Mouse (Mus musculus) neutrophil, adult 5-6 weeks (primary cell): ENCODE data around the gene Lamc1. TPM values are rescaled to one million over a fixed set of nuclear protein-coding genes. Genes with fewer than 3 reads are reported as not detected.
A peak's percentile ranks its signal among the peaks of the same experiment; 100 is the strongest.
"Not testable (repeated sequence)": the region's sequence is repeated elsewhere in the genome, so short reads cannot be mapped to it uniquely, and the experiment has no call there.

Source experiments
- ATAC-seq: fragments of 151-379, 151-347 bp; 2 replicates; pipeline ENCODE4 v1.8.0; 2017; ENCODE audit warnings: mild to moderate bottlenecking, moderate TSS enrichment; ENCODE audit not compliant: insufficient number of reproducible peaks, poor library complexity, low FRiP score, severe bottlenecking; ENCODE audit errors: extremely low read depth
- total RNA-seq: library from RNA; stranded (forward); fragments of 200-1000 nt; gene quantifications from 2 replicates; pipeline ENCODE4 v1.2.3, GENCODE M21; 2017

Gene Lamc1
- 12.2 and 13.8 TPM in 2 replicates for total RNA-seq

DNA sequence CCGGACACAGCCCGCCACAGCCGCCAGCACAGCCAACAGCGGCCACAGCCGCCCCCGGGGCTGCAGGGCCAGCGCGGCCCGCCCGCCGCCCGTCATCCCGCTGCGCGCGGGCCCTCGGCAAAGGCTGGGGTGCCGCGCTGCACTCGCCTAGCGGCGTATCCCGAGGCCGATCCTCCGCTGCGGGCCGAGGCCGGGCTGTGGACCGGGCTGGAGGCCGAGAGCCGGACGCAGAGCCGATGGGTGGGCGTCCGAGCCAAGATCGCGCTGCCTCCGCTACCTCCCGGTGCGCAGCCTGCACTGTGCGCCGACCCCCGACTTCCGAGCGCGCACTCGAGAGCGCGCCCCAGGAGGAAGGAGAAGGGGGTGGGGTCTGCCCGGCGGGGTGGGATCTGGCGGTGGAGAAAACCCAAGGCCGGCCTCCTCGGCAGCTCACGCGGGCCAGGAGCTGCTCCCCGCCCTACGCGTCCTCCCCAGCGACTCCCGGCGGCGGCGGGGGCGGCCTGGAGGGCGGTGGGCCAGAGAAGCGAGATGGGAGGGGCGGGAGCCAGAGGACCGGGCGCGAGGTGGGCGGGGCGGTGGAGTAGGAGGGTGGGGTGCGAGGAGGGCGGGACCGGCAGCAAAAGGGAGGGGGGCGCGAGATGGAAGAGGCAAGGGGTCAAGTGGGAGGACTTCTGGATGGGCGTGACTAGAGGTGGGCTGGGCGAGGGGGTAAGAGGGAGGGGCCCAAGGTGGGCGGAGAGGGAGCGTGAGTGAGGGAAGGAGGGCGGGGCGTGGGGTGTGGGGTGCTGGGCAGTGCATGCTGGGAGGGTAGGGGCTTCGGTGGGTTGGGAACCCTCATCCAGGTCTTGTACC, at the start of gene Lamc1:
TSS of gene Lamc1 (minus strand) at position 343 of the 852 bp plus-strand sequence.
- ATAC-seq = peak; percentile 70

DNA sequence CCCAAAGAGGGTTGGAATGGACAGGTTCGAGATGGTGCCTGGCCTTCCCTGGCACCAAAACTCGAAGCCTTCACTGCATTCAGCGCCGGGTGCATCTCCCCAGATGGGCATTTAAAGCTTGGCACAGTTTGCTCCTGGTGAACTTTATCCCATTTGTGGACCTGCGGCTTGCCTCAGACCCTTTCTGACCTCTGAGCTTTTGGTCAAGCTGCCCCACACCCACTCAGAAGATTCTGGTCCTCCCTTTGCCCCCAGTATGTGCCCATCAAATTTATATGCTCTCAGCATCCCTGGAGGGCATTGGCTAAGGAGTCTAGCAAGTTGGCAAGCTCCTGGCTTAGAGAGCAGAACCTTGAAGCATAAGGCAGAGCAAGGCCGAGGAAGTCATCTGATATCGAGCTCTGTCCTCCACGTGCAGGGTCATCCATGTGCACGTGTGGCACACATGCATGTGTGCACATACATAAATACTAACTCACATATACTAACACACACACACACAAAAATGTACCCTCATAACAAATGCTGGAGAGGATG, 48.2 kb upstream of the Lamc1 start:
- no peak for ATAC-seq

GRCm38 (mm10) chr1:153379832-153380231, 47.2 kb upstream of the Lamc1 start:
- ATAC-seq = no peak

- ATAC-seq = no peak
These were observed 46.0 kb upstream of the Lamc1 start for GRCm38 (mm10) chr1:153378587-153378986.

GRCm38 (mm10) chr1:153376446-153376845, 43.9 kb upstream of the Lamc1 start:
- no peak for ATAC-seq

GRCm38 (mm10) chr1:153374136-153374535, 41.5 kb upstream of the Lamc1 start:
- ATAC-seq = no peak

DNA sequence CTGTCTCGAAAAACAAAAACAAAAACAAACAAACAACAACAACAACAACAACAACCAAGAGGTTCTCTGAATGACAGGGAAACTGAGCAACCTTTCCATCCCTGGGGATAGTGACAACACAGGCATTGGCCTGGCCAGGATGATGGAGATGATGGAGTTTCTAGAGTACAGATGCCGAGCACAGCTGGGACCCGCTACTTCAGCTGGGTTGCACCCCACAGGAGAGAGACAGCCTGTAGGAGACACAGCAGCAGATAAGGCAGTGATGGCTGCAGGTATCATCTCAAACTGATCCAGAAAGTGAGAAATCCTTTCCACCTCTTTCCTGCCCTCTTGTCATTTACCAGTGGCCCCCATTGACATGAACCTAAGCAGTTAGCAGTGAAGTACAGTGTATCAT, 39.3 kb upstream of the Lamc1 start:
- ATAC-seq = no peak

GRCm38 (mm10) chr1:153369011-153369410, 36.4 kb upstream of the Lamc1 start:
- ATAC-seq = no peak

- no peak for ATAC-seq
These were observed 34.5 kb upstream of the Lamc1 start for GRCm38 (mm10) chr1:153367048-153367447.

DNA sequence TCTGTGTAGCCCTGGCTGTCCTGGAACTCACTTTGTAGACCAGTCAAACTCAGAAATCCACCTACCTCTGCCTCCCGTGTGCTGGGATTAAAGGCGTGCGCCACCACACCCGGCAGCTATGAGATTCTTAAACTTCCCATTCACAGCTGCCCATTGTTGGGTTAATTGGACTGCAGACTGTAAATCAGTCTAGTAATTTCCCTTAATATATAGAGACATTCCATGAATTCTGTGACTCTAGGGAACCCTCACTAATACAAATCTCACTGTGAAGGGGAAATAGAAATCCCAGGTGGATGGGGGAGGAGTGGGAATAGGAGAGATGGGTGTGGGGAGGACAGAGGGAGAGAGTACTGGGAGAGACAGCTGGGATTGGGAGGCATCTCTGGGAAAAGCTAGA, 29.3 kb upstream of the Lamc1 start:
- no peak for ATAC-seq

- no peak for ATAC-seq
These were observed 28.0 kb upstream of the Lamc1 start for GRCm38 (mm10) chr1:153360556-153360955.

DNA sequence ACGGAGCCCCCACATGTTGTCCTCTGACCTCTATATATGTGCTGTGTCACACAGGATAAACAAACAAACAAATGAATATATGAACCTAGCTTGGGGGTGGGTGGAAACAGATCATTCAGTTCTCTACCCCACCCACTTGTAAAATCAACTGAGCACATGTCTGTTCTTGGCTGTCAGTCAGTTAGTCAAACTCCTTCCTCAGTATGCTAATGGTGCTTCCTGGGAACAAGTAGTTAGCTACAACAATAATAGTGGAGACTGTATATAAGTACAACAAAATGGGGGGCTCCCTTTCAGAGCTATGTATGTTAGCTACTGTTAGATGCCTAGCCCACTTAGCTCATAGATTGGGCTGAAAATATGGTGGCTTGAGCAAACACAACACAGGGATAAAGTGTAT, 24.6 kb upstream of the Lamc1 start:
- ATAC-seq = no peak

GRCm38 (mm10) chr1:153354466-153354865, 21.9 kb upstream of the Lamc1 start:
- no peak for ATAC-seq

GRCm38 (mm10) chr1:153353736-153354430, 21.3 kb upstream of the Lamc1 start:
- ATAC-seq = no peak

DNA sequence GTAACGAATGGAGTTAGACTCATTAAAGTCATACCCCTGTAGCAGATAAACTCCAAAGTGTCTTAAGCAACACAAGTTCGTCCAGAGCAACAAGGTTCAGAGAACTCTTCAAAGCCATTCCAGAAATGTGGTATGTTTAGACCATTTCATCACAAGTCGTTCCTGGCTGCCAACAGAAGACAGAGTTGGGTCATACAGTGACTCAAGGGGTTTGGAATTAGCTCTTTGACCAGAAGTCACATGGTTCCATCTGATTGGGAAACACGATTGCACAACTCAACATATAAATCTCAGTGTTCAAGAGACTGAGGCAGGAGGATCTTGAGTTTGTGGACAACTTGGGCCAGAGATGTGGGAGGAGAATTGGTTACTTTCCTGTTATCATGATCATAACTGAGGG, 18.4 kb upstream of the Lamc1 start:
- ATAC-seq = no peak

- ATAC-seq = no peak
These were observed 15.1 kb upstream of the Lamc1 start for GRCm38 (mm10) chr1:153347726-153348125.

- no peak for ATAC-seq
These were observed 14.5 kb upstream of the Lamc1 start for GRCm38 (mm10) chr1:153347040-153347439.

DNA sequence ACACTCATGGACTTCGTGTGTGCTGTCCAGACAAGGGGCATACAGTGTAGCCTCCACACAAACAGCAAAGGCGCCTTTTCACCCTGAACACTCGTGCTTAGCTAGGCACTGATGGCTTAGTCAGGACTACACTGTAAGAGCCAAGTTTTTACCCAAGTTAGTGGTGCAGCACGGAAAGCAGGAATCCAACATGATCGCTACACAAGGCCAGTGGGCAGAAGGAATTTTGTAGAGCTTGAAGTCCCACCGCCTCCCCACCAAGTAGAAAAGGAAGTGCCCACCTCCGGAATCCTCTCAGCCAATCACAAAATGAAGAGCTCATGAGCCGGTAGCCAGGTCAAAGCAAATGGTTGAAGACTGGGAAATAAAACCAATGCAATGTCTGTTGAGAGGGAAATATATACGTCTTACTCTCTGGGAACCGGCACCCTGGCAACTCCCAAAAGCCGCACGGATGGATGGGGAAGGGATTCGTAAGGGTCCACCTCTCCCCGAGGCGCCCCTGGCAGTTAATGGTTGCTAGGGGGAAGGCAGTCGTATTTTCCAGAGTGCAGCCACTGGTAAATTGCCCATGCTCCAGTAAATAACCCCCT, 13.2 kb upstream of the Lamc1 start:
- no peak for ATAC-seq

DNA sequence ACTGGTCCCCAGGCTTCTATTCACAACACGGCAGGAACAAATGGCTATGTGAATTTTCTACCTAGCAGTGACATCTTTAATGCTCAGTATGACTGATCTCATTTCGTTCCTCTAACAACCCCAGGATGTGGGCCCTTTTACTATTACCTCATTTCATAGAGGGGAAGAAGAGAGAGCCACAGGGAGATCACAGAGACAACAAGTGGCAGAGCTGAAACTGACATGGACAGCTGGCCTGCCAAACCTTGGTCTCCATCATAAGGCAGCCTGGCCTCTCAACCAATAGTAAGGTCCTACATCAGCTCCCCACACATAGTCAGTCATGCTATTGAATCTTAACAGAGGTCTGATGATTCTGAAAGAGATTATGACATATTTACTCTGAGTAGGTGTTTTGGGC, 12.4 kb upstream of the Lamc1 start:
- no peak for ATAC-seq

DNA sequence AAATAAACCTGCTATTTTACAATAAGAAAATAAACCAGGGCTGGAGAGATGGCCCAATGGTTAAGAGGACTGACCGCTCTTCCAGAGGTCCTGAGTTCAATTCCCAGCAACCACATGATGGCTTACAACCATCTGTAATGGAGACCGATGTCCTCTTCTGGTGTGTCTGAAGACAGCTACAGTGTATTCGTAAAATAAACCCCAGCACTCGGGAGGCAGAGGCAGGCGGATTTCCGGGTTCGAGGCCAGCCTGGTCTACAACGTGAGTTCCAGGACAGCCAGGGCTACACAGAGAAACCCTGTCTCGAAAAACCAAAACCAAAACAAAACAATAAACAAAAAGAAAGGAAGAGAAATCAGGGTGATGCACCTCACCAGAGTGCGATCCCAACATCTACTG, 2.9 kb upstream of the Lamc1 start:
- not testable (repeated sequence) for ATAC-seq
